Mouse (Mus musculus) heart, postnatal 4 days (tissue): ENCODE results near the gene Fstl4. TPM values are rescaled to one million over a fixed set of nuclear protein-coding genes. Genes with fewer than 3 reads are reported as not detected.
A peak's percentile ranks its signal among the peaks of the same experiment; 100 is the strongest.

ENCODE experiments used
- DNase-seq: peaks from one replicate; pipeline ENCODE4 v3.0.0; 2021
- total RNA-seq, 2 experiments: library from RNA; stranded (reverse); gene quantifications; 2 replicates each; pipeline ENCODE4 v1.2.3; 2021

Fstl4 gene
- total RNA-seq, 2 experiments from 2014 or later = 16.6 to 17.4 TPM

DNA sequence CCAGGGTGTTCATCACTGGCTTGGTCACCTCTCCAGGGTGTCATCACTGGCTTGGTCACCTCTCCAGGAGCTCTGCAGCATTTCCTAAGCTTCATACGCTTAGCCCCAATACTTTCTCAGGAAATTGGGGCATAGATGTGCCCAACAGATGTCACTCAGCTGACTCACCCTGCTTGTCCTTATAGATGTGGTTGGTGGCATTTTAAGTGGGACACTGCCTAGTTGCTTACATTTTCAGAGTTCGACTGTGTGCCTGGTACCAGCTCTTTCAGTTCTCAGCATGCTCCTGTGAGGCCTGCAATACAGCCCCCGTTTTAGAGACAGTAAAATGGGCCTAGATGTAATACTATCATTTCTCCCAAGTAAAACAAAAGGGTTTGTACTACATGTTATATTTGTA lies 8.6 kb downstream of the Fstl4 start:
- DNase-seq = no peak

DNA sequence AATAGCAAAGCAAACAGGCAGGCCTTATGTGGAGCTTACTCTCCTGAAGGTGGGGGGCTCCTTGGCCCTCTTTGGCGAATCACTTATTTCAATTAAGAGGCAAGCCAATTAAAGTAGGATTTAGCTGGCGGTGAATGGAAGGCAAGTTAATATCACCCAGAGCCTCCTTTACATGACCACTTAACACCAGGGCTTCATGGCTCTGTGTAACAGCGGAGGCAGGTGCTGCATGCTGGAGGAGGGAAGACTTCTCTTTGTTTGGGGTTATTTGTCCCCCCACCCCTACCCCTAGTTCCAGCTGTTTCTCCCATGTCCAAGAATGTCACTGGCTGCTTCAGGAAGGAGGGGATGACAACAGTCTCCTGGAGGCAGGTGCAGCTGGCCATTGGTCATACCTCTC lies 10.9 kb downstream of the Fstl4 start:
- no peak for DNase-seq

DNA sequence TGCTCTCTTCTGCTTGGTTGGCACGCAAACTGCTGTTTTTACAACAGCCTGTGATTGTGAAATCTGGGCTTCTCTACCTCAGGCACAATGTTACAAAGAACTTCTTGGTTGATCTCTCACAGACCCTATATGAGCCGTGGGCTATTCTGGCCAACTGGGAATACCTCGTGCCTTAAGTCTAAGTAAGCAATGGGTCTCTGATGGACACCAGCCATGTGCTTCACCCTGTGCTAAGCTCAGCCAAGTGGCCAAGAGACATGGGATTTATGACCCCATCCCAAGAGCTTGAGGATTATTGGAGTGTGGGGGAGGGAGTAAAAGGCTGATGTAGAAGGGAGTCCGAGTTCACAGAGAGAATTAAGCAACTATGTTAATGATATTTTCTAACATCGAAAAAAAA lies 18.0 kb downstream of the Fstl4 start:
- no peak for DNase-seq

DNA sequence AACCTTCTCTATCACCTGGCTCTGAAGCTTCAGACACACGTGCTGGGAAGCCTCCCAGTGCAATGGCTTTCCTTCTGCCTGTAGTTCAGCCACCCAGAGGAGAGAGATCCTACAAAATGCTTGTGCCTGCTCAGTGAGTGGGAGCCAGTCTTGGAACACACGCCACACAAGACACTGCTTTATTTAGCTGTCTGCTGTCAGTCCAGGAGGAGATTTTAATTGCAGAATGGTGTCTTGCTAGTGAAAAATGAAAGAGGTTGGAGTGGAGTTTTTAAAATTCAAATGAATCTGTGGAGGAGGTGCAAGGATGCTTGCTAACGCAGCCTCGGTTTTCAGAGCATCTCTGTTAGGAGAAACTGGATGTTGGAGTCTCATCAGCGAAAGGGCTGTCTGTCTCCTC lies 29.9 kb downstream of the Fstl4 start:
- DNase-seq = no peak

DNA sequence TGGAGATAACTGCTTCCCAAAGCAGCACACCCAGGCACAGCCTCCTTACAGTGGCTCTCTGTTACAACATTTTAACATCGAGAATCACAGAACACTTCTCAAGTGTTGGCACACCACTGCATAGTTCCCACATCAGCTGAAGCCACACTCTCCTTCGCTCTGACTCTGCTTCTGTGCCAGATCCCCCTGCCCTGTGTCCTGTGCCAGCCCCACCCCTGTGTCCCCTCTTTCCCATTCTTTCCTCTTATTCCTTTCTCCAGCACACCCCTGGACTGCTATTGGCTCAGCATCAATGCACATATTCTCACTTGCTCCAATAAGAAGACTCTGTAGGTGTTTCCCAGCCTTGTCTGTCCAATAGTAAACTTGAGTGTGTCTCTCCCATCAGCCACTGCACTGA lies 45.1 kb downstream of the Fstl4 start:
- peak; percentile 5 for DNase-seq

DNA sequence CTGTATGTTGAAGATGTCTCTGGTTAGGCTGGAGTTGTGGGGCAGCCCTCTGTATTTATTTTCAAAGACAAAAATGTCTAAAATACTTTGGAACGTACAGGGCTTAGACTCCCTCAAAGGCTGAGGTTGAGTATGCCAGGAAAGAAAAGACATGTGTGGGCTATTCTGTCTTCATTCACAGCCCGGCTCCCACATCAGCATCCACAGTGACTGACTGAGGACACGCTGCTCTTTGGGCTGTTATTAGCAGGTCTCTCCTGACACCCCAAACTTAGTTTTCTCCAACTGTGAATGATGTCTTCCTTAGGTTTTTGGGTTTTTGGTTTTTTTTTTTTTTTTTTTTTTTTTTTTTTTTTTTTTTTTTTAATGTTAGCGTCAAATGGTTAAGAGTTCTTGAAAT lies 51.6 kb downstream of the Fstl4 start:
- no peak for DNase-seq

DNA sequence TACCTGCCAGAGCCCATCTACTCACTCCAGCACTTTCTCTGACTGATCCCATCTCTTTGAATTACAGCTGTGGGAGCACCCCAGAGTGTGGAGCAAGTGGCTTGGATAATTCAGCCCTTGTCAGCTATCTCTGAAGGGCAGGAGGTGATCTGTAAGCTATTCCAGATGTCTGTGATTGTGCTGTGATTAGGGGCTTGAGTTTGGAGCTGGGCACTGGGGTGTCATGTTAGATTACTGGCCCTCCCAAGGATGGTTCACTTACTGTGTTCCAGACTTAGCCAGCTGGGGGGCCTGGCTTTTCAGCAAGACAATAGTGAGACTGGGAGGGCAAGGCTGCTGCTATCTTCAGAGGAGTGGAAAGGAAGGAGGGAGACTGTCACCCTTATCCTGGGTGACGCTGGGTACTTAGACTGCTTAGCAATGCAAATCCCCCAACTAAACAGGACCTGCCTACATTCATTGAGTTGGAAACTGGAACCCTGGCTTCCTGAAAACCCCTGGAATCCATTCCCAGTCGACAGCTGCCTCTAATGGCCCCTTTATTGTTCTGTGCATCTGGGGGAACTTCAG lies 56.0 kb downstream of the Fstl4 start:
- DNase-seq = no peak

DNA sequence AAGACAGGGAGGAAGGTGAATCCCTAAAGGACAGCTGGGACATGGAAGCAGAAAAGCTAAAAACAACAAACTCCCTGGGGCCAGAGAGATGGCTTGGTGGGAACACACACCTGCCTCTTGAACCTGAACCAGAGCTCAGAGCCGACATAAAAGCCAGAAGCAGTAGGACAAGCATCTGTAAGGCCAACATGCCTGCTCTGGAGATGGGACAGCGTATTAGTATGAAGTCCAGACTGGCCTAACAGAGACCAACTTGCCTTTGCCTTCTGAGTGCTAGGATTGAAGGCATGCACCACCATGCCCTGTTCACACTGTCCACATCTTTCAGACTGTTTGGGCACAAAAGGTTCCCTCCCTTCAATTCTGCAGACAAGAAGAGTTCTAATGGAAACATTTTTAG lies 62.2 kb downstream of the Fstl4 start:
- DNase-seq = no peak

DNA sequence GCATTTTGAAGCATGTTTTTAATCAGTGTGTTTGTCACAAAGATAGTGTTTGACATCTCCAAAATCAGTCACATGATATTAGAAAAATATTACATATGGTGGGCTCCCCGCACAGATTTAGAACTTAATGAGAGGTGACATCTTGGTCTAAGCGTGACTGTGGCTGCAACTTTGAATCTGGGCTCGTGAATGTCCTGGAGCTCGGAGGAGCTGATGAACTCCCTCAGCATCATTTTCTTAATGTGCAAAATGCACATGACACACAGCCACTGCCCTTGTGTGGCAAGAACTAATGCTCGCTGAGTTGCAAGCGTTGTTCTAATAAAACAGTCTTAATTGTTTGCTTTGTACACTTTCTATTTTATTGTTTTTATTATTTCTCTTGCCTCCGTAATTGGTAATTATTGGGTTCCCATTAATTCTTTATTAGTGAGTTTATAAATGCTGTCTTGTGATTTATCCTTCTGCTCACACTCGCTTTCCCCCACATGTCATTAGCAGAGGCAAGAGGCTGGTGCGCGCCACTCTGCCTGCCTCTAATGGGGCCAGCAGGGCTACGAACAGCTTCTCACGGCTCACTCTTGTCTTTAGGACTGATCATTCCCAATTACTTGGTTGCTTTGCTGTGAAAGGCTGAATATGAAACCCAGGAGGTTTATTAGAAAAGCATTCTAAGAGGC lies 67.3 kb downstream of the Fstl4 start:
- no peak for DNase-seq

DNA sequence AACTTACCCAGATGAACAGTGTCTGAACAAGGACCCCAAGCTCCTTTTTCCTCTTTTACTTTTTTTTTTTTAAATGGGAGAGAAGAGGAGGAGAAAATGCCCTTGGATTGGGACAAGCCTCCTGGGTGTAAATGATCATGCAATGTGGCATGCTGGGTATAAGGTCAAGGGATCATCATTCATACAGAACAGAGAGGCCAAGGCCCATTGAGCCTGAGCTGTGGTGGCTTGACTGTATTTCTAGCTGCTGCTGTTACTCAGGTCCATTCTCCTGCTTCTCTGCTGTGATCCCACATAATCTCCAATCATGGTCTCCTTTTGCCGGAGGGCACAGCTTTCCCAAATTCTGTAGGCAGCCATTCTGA lies 67.9 kb downstream of the Fstl4 start:
- DNase-seq = no peak

DNA sequence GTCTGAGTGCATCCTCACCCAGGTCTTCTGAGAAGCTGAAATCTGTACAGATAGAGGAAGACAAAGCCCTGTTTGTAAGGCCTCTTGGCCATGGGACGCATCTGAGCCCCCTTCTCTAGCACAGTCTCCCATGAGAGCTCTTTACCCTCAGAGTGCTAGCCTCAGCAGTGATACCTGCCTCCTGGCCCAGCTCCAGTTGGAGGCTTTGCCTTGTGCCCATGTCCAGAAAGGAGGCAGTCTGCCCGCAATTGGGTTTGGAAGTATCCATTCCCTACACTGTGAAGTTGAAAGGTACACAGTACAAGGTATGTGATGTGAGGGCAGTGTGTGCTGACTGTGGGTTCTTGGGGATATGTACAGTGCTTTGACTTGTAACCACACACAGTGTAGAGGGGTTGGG lies 84.3 kb downstream of the Fstl4 start:
- DNase-seq = no peak

DNA sequence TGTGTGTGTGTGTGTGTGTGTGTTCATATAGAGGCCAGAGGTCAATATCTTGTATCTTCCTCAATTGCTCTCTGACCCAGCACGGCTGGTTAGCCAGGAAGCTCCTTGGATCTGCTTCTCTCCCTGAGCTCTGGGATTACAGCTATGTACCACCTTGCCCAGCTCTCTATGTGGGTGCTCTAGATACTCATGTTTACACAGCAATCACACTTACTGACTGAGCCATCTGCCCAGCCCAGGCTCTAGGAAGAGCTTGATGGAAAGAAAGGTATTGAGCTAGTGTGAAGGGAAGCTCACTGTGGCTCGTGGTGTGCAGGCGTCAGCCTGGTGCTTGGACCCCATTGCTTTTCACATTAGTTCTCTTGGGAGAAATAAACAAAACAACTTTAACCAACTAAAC lies 85.6 kb downstream of the Fstl4 start:
- no peak for DNase-seq

DNA sequence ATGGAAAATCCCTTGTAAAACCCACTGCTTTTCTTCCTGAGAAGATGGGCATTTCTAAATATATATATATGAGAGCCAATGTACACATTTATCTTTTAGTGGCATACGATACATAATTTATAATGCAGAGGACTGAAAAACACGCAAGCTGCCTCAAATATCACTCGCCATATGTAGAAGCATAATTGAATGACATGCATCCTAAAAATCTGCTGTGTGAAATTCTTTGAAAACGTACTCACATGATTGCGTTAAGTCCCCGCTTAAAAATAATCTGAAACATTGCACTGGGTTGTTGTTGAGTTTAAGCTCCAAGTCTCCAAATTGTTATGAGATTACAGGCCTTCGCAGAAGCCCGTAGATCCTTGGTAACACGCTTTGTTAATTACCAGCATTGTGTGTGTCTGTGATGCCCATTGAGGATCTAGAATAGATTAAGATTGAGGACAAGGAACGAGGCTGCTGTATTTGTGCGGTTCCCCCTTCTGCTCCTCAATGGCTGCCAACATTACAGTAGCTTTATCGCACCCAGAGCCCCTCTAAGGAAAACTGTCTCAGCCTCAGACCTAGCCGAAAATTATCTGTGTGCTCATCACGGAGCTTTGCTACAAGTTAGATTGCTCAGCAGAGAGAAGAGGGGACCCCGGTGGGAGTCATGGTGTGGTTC lies 108.5 kb downstream of the Fstl4 start:
- no peak for DNase-seq

DNA sequence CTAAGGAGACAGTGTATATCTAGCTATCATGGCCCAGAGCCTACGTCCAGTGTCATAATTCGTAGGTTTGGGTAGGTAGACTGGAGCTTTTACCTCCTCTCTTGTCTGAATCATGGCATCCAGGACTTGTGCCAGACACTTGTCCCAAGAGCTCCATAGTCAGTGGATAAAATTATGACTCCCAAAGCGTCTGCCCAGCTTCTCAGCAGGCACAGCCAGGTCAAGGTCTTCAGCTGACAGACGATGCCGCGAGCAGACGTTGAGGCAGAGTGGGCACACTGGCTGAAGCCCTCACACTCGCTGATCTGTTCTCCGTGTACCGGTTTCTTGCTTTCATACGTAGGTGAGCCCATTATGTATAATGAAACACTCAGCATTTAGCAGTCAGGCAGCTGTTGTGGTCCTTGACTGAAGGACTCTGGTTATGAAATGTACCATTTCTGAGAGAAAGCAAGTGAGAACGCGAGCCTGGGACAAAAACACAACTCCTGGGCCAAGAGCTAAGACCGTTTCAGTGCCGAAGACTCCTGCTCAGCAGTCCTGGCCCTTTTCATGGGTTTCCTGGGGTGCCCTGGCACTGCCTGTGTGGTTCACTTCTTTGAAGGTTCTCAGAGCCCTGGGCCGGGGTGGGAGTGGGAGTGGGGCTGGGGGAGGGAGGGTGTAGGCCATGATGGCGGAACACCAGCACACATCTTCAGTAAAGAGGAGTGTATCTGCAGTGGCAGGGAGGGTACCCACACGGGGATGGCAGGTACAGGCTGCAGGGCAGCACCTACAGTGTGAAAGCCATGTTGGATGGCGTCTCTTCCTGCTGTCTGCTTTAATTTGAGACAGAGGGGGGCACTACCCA lies 111.7 kb downstream of the Fstl4 start:
- DNase-seq = peak; percentile 31

DNA sequence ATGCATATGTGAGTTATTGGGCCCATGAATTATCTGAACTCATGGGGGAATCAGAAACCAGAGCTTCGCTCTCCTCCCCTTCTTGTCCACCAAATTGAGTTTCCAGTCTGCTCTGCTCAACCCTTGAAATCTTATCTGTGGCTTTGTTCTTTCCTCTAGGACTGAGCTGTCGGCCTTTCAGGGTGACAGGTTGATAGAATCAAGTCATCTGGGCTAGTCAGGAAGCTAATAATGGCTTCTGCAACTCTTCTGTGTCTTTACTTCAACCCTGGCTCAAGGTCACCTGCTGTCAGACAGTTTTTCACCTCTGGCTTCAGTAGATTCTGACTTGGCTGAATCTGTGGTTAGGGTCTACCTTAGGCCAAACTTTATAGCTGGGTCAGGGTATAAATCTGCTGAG lies 113.2 kb downstream of the Fstl4 start:
- peak; percentile 20 for DNase-seq

DNA sequence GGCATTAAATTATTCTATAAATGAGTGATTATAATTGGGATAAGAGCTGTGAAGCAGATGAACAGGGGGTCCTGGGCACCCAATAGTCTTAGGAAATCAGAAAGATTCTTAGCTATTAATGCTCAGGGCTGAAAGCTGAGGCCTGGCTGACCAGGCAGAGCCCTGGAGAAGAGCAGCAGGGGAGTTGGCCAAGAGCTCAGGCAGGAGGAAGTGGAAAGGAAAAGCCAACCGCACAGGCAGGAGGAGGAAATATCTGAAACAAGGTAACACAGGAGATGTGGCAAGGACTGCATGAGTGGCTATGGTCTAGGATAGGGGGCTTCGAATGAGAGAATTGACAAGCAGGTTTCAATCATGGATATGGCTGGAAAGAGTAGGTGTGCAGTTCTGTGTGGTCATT lies 115.5 kb downstream of the Fstl4 start:
- no peak for DNase-seq

DNA sequence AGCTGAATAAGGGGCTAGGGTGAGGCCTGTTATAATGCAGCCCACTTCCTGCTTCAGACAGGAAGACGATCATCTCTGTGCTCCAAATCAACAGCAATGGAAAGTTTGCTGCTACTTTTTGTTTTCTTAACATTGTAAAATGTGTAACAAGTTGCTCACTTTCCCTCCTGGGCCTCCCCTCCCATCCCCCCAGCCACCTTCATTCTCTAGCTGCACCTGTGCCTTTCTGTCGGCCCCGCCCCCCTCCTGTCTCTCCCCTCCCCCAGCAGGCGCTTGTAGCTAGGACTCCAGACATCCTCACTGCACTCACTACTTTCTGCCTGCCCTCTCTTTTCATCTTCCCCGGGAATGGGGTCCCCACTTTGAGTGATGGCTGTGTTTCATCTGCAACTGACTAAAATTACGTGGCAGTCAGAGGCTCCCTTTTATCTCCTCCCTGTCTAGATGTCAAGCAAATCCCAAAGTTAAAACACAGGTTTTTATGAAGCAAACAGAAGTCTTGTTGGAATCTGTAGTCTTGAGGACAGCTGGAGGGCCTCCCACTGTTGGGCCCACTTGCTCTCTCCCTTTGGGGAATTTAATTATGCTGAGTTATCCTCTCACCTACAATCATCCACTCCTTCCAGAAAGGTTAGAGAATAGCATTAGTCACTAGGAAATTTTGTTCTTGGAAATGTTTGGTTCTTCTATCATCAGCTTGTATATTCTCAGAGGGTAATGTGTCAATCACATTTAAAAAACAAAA lies 122.3 kb downstream of the Fstl4 start:
- DNase-seq = no peak

DNA sequence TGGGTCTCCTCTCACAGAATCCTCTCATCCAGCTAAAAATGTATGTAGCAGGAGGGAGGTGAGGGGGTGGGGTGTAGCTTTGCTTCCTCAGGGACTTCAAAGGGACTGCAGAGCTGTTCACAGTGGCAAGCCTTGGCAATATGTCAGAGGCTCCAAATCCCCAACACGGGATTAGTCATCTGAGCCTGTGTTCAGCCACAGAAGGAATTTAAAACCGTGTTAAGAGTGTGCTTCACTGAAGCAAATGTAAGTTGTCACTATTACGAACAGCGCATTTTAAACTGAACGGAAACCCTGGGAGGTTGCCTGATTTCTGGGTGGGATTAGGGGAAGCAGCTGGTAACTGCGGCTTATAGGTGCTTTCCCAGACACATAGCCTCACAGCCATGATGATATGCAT lies 123.7 kb downstream of the Fstl4 start:
- DNase-seq = no peak

DNA sequence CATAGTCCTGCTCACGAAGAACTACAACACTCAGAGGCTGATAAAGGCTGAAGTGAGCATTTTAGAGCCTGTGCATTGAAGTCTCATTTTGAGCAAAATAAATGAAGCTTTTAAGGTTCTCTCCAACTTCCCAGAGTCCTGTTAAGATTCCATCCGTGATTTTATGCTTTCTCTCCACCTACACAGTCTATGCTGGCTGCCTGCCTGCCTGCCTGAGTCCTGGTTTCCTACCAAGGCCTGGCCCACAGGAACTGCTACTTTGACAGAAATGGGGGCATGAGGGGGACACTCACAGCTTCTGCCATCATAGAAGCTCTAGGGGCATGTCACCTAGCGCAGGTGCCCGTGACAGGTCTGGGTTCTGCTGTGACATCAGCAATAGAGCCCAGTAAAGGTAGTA lies 125.1 kb downstream of the Fstl4 start:
- DNase-seq = no peak

DNA sequence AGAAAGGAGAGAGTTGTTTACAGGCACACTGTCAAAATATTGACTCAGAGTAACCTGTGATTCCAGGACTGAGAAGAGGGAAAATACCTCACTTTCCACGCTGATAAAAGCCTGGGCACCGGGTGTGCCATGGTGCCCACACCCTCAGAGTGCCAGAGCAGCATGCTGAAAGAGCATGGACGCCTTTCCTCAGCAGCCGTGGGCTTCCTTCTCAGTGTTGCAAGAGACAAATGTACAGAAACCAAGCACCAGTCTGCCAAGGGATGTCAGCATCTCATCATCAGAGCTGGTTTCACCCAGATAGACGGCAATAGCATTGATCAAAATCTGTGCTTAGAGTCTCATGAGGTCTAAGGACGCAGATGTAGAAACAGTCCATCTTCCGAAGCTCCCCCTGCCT lies 125.7 kb downstream of the Fstl4 start:
- no peak for DNase-seq

DNA sequence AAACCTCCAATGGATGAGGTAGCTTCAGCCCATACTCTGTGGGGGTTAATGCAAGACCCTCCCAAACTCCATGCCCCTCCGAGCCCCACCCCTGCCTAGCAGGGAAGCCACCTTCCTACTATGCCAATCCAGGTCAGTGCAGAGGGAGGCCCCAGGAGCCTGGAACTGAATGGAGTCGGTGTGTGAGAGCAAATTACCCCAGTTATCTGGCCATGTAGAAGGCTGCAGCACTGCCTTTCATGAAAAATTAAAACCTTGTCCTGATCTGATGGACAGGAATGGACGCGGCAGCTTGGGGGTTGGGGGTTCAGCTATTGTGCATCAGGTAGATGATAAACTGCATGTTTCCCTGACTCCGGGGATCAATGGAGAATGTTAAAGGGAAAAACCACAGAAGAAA lies 139.7 kb downstream of the Fstl4 start:
- no peak for DNase-seq

DNA sequence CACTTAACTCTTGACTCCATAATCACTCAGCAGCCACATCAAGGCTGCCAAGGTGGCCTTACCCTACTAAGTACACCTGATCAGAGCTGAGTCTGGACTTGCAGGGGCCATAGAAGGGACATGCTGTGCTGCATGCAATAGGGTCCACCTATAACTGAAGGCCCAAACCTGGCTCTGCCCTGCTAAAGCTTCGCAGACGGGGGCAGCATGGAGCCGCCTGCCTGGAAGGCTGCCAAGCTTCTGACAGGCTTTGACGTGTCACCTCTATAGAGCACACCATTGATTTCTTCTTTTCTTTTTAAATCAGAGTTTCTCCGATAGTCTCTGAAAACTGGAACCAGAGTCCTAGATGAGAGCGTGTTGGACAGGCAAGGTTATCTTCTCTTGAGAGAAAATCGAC lies 146.4 kb downstream of the Fstl4 start:
- DNase-seq = peak; percentile 74

DNA sequence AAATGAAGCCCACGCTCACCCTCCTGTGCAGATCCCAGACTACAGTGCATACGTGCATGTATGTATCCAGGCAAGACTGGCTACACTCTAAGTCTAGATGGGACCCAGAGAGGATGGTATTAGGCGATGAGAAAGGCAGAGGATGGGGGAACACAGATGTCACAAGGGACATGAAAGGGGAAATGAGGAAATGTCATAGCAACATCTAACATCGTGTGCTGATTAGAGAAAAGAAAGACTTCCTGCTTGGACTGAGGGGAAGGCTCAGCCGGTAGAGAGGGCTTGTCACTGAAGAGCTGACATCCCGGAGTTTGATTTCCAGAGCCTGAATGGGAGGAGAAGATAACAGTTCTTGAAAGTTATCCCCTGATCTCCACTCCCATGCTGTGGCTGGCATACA lies 150.0 kb downstream of the Fstl4 start:
- no peak for DNase-seq
